Mouse (Mus musculus) hindbrain, embryonic 12.5 days (tissue): ENCODE measurements around the gene Ltbr. TPM values are rescaled to one million over a fixed set of nuclear protein-coding genes. Genes with fewer than 3 reads are reported as not detected.
"Not testable (repeated sequence)": the region's sequence is repeated elsewhere in the genome, so short reads cannot be mapped to it uniquely, and the experiment has no call there.

Experiments
- ATAC-seq: fragments of 200-750 bp; cut with Nextera tagmentation; 2 replicates; pipeline ENCODE4 v1.8.0; 2017; ENCODE audit warnings: moderate TSS enrichment; ENCODE audit not compliant: low FRiP score
- H3K27ac ChIP-seq: fragments of 300-500 bp; sonication (generic); 2 replicates; pipeline ENCODE4 v1.5.1; 2016; ENCODE audit warnings: mild to moderate bottlenecking
- H3K27me3 ChIP-seq: fragments of 300-500 bp; sonication (generic); 2 replicates; pipeline ENCODE4 v1.6.1; 2016; ENCODE audit warnings: mild to moderate bottlenecking
- H3K36me3 ChIP-seq: fragments of 300-500 bp; sonication (generic); 2 replicates; pipeline ENCODE4 v1.6.1; 2016; ENCODE audit warnings: mild to moderate bottlenecking
- H3K4me1 ChIP-seq: fragments of 300-500 bp; sonication (generic); 2 replicates; pipeline ENCODE4 v1.6.1; 2016
- H3K4me2 ChIP-seq: fragments of 300-500 bp; sonication (generic); replicated peaks from 2 replicates; pipeline ENCODE4 v1.6.1; 2016; ENCODE audit warnings: mild to moderate bottlenecking
- H3K4me3 ChIP-seq: fragments of 300-500 bp; sonication (generic); 2 replicates; pipeline ENCODE4 v1.5.1; 2016; ENCODE audit warnings: mild to moderate bottlenecking
- H3K9ac ChIP-seq: fragments of 300-500 bp; sonication (generic); 2 replicates; pipeline ENCODE4 v1.6.1; 2016; ENCODE audit warnings: mild to moderate bottlenecking, moderate library complexity
- H3K9me3 ChIP-seq: fragments of 300-500 bp; sonication (generic); replicated peaks from 2 replicates; pipeline ENCODE4 v1.6.1; 2016; ENCODE audit warnings: mild to moderate bottlenecking
- WGBS: fragments of 180-500 bp; shearing (Covaris S2); methylation state at CpG from one replicate; pipeline ENCODE4 v1.1.7; 2016; 5-methylcytosine and 5-hydroxymethylcytosine counted together
- polyA plus RNA-seq: library from polyadenylated mRNA; unstranded; fragments of >200 nt; fragmentation: Nextera tagmentation; extraction: Ambion mirVana; gene quantifications from 2 replicates; pipeline ENCODE4 v1.2.1, GENCODE M21; 2016

Ltbr gene
- polyA plus RNA-seq, 1 experiment from 2014 or later, result 19.6 TPM

DNA sequence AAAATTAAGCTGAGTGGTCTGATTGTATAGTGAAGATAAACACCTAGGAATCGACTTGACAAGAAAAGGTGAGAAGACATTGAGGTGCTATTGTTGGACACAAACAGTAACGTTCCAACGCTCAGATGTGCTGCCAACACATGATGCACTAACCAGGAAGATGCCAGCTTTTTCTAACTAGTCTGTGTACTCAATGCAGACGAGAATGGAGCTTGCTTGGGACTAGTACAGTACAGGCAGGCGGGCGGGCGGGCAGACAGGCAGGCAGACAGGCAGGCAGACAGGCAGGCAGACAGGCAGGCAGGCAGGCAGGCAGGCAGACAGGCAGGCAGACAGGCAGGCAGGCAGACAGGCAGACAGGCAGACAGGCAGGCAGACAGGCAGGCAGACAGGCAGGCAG, 9.3 kb downstream of the Ltbr start:
- H3K4me3 ChIP-seq, H3K4me2 ChIP-seq, H3K27me3 ChIP-seq, H3K9me3 ChIP-seq, H3K9ac ChIP-seq, ATAC-seq, H3K36me3 ChIP-seq, H3K4me1 ChIP-seq, H3K27ac ChIP-seq: not testable (repeated sequence)
- WGBS, result 90% methylated on average over 7 of the region's 7 CpGs

DNA sequence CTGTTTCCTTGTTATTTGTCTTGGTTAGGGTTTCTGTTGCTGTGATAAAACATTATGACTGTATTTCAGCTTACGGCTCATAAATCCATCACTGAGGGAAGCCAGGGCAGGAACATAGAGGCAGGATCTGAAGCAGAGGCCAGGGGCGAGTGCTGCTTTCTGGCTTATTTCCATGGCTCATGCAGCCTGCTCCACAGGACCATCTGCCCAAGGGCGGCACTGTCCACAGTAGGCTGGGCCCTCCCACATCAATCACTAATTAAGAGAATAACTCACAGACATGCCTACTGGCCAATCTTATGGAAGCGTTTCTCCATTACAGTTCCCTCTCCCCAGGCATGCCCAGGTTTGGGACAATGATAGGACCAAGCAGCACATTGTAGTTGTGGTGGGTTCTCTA, 10.4 kb downstream of the Ltbr start:
- no peaks in the 10 kb centered on the region for H3K9me3 ChIP-seq
- H3K27ac ChIP-seq, result no peak overlapping the region
- H3K4me2 ChIP-seq, result no peak overlapping the region
- no peak overlapping the region for H3K9ac ChIP-seq
- no peaks in the 10 kb centered on the region for H3K4me1 ChIP-seq
- H3K36me3 ChIP-seq, result peaks cover 10% of the 10 kb centered on the region; the same call in 1 of the 2 replicates
- no peak overlapping the region for H3K4me3 ChIP-seq
- no peak for ATAC-seq
- H3K27me3 ChIP-seq, result no peaks in the 10 kb centered on the region
- WGBS, result 74% methylated on average over 4 of the region's 4 CpGs

DNA sequence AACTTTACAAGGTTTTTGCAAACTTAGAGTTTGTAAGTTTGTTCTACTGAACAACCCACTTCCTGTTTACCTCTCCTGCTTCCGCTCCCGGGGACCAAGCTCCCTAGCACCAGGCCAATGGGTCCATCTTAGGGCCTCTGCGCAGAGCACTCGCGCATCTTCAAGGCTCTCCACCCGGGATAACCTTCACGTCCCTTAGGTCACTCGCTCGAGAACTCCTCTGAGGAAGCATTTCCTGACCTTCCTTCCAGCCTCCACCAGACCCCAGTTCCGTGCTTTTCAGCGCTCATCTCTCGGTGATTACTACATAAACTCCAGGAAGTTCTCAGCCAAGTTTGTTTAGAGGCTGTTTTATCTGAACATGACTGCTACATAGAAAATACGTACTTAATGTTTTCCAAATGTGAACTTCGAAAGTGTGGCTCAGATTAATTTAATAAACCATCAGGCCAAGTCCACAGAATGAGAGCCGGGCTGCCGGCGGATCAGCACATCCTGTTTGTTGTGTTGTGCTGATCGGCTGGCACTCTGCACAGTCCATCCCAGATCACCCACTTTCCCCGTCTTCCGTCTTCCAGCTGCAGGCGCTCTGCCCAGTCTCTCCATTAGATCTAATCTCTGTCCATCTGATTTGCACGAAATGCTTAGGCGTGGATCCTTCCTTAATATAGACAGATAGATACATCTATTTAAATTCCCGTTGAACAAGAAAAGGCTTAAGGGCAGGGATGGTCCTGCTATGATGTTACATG, 11.3 kb downstream of the Ltbr start:
- WGBS, result 91% methylated on average over 24 of the region's 24 CpGs
- H3K27ac ChIP-seq, result no peak overlapping the region
- no peaks in the 10 kb centered on the region for H3K27me3 ChIP-seq
- no peak overlapping the region for H3K9ac ChIP-seq
- H3K4me1 ChIP-seq, result no peaks in the 10 kb centered on the region
- no peak overlapping the region for H3K4me2 ChIP-seq
- no peaks in the 10 kb centered on the region for H3K9me3 ChIP-seq
- H3K36me3 ChIP-seq, result peaks cover 10% of the 10 kb centered on the region; the same call in 1 of the 2 replicates
- no peak for ATAC-seq
- H3K4me3 ChIP-seq, result no peak overlapping the region

DNA sequence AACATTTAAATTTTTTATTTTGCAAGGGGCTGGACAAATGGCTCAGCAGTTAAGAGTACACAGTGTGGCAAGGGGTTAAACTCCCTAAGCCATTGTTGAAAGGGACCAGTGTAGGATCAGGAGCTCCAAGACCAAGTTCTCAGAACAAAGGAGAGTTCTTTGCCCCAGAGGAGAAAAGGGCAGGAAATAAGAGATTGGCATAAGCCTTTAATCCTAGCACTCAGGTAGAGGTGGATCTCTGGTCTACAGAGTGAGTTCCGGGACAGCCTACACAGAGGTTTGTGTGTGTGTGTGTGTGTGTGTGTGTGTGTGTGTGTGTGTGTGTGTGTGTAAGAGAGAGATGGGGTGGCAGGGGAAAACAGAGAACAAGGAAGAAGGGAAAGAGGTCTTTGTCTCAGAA, 12.7 kb downstream of the Ltbr start:
- Histone ChIP-seq H3K9ac (no peak overlapping the region), H3K27ac (no peak overlapping the region), H3K27me3 (no peaks in the 10 kb centered on the region), H3K4me3 (no peak overlapping the region), H3K4me1 (no peaks in the 10 kb centered on the region), H3K4me2 (no peak overlapping the region), H3K36me3 (0 out of 2 replicates have a peak, but pooled peaks cover under 1% of the 10 kb centered on the region), H3K9me3 (no peaks in the 10 kb centered on the region)
- ATAC-seq, result no peak
- 79% methylated on average over 1 of the region's 1 CpGs for WGBS

DNA sequence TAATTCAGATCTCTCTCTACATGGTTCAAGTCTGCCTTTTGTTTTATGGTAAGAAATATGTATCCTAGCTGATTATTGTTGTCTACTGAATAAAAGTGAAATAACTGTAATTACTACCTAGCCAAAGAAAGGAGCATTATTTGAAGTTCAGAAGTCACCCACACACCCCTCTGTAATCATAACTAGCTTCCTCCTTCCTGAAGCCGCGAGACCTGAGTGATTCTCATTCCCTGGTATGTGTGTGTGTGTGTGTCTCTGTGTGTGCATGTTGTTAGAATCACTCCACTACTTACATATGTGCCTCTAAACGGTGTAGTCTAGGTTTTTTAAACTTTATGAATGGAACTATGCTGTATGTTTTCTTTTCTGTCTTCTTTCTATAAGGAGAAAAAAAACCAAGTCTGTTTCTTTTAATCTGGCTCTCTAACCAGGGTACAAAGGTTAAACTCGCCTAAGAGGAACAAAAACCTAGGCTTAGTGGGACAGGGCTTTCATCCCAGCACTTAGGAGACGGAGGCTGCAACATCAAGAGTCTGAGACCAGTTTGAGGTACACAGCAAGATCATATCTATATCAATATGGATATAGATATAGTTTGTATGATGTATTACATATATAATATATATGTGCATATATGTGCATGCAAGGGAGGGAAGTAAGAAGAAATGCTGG, 16.4 kb downstream of the Ltbr start:
- Histone ChIP-seq H3K4me1 (no peaks in the 10 kb centered on the region), H3K27me3 (no peaks in the 10 kb centered on the region), H3K4me2 (no peak overlapping the region), H3K9me3 (no peaks in the 10 kb centered on the region), H3K27ac (no peak overlapping the region), H3K4me3 (no peak overlapping the region), H3K36me3 (no peaks in the 10 kb centered on the region), H3K9ac (no peak overlapping the region)
- ATAC-seq, result no peak
- 81% methylated on average over 5 of the region's 5 CpGs for WGBS

DNA sequence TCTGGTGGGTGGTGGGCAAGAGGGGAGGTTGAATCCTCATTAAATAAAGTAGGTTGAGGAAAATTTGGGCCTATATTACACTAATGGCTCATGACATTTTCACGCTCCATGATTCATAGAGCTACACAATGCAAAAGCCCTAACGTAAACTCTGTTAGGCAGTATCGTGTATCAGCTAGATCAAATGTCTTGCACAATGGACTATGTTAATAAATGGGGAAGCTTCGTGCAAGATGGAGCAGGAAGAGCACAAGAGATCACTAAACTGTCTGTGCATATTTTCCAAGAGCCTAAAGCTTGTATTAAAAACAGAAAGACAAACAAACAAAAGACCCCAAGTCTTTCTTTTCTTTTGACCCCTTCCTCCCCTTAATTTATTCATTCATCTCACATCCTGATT, 19.6 kb downstream of the Ltbr start:
- H3K4me3 ChIP-seq, result no peak overlapping the region
- H3K9ac ChIP-seq, result no peak overlapping the region
- H3K9me3 ChIP-seq, result no peaks in the 10 kb centered on the region
- no peak overlapping the region for H3K27ac ChIP-seq
- H3K4me2 ChIP-seq, result no peak overlapping the region
- H3K36me3 ChIP-seq, result no peaks in the 10 kb centered on the region
- no peaks in the 10 kb centered on the region for H3K27me3 ChIP-seq
- no peaks in the 10 kb centered on the region for H3K4me1 ChIP-seq
- no peak for ATAC-seq
- 83% methylated on average over 4 of the region's 4 CpGs for WGBS

DNA sequence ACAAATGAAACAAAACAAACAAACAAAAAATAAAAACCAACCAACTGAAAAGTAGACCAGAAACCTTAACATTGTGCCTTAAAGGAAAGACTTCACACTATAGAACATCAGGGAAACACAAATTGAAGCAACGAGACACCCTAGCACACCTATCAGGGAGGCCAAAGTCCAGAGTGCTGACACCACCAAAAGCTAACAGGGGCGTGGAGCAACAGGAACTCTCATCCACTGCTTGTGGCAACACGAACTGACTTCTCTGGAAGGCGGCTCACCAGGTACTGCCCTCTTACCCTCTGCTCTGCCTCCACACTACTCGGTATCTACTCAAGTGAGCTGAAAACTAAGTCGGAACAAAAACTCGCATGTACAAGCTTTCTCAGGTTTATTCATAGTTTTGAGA, 21.4 kb downstream of the Ltbr start:
- Histone ChIP-seq H3K36me3 (no peaks in the 10 kb centered on the region), H3K27me3 (no peaks in the 10 kb centered on the region), H3K9ac (no peak overlapping the region), H3K4me2 (no peak overlapping the region), H3K4me1 (no peaks in the 10 kb centered on the region), H3K27ac (no peak overlapping the region), H3K9me3 (no peaks in the 10 kb centered on the region), H3K4me3 (no peak overlapping the region)
- 94% methylated on average over 7 of the region's 7 CpGs for WGBS
- ATAC-seq, result no peak

DNA sequence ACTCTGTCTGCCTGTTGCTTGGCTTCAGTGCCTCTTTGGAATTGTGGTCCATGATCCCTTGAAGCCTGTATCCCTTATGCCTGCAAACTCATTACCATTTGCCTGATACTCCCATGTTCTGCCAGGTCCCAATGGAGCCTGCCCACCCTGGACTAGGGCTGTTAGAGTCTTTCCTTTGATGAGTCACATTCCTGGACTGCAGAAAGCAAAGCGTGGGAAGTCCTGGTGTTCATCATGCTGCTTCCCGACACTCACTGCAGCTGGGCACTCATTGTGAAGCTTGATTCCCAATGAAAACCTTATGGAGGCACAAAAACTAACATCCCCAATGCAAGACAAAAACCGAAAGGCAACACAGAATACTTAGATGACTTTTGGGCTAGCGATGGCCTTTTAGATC, 22.4 kb downstream of the Ltbr start:
- Histone ChIP-seq H3K4me3 (no peak overlapping the region), H3K36me3 (no peaks in the 10 kb centered on the region), H3K9me3 (no peaks in the 10 kb centered on the region), H3K4me2 (no peak overlapping the region), H3K27me3 (0 out of 2 replicates have a peak, but pooled peaks cover 2% of the 10 kb centered on the region), H3K27ac (no peak overlapping the region), H3K4me1 (no peaks in the 10 kb centered on the region), H3K9ac (no peak overlapping the region)
- no peak for ATAC-seq
- WGBS, result 87% methylated on average over 4 of the region's 4 CpGs

DNA sequence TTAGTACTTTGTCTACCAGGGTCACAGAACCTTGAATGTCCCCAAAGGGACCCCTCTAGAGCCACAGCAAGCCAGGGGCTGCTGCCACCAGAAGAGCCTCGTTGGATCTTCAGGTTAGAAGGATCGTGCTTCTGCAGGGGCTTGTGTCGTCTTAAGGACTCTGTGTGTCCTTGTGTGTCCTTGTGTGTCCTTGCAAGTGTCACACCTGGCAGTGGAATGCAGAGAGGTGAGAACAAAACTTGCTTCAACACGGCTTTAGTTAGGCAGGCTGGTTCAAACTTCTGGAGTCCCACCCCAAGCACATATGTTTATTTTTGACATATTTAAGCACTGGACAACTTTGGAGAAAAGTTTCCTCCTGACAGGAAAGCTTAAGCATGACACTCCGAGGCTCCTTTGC, 25.0 kb downstream of the Ltbr start:
- Histone ChIP-seq H3K4me3 (no peak overlapping the region), H3K9ac (no peak overlapping the region), H3K27me3 (0 out of 2 replicates have a peak, but pooled peaks cover 5% of the 10 kb centered on the region), H3K36me3 (no peaks in the 10 kb centered on the region), H3K4me1 (no peaks in the 10 kb centered on the region), H3K4me2 (no peak overlapping the region), H3K9me3 (no peaks in the 10 kb centered on the region), H3K27ac (no peak overlapping the region)
- no peak for ATAC-seq
- 86% methylated on average over 5 of the region's 5 CpGs for WGBS

DNA sequence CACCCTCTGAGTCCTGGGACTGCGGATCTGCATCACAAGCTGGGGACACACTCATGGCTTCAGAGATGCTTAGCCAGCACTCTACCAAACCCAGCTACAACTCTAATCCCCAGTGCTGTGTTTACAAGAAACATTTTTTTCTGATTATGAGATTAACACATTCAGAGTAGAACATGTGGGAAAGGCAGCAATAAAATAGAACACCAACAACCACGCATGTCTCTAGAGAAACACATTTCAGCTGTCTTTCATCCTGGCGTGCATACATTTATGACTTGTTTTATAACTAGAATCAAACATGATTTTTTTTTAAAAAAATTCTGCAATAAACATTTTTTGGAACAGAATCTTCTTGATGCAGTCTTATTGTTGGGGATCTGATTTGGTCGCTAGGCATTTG, 26.7 kb downstream of the Ltbr start:
- Histone ChIP-seq H3K27ac (no peak overlapping the region), H3K9me3 (no peaks in the 10 kb centered on the region), H3K4me1 (no peaks in the 10 kb centered on the region), H3K4me3 (no peak overlapping the region), H3K27me3 (0 out of 2 replicates have a peak, but pooled peaks cover 5% of the 10 kb centered on the region), H3K36me3 (no peaks in the 10 kb centered on the region), H3K4me2 (no peak overlapping the region), H3K9ac (no peak overlapping the region)
- no peak for ATAC-seq
- 91% methylated on average over 4 of the region's 4 CpGs for WGBS

DNA sequence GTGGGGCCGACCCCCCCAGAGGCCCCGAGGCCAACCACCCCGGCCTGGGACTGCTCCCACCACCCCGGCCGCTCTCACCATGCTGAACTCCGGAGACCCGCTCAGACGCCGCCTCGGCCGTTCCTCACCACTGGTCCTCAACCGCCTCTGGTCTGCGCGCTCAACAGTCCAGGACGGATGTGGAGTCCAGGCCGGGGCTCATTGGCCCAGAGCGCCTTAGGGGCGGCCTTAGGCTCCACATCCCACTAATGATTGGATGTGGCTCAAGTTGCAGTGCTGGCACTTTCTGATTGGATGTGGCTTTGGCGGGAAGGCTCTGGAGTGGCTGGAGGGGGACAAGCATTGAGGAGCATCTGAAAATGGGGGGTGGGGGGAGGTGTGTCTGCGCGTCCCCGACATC, 27.8 kb downstream of the Ltbr start, which contains the start of gene Tuba3a:
TSS of gene Tuba3a (minus strand) at position 153 of the 400 bp plus-strand sequence.
- no peak for ATAC-seq
- H3K27me3 ChIP-seq, result 0 out of 2 replicates have a peak, but pooled peaks cover 5% of the 10 kb centered on the region
- WGBS, result 96% methylated on average over 22 of the region's 22 CpGs
- no peaks in the 10 kb centered on the region for H3K36me3 ChIP-seq
- H3K4me1 ChIP-seq, result no peaks in the 10 kb centered on the region
- H3K9ac ChIP-seq, result no peak within 1 kb of the TSS
- H3K4me2 ChIP-seq, result no peak within 1 kb of the TSS
- H3K4me3 ChIP-seq, result no peak within 1 kb of the TSS
- H3K27ac ChIP-seq, result no peak within 1 kb of the TSS
- H3K9me3 ChIP-seq, result no peaks in the 10 kb centered on the region

DNA sequence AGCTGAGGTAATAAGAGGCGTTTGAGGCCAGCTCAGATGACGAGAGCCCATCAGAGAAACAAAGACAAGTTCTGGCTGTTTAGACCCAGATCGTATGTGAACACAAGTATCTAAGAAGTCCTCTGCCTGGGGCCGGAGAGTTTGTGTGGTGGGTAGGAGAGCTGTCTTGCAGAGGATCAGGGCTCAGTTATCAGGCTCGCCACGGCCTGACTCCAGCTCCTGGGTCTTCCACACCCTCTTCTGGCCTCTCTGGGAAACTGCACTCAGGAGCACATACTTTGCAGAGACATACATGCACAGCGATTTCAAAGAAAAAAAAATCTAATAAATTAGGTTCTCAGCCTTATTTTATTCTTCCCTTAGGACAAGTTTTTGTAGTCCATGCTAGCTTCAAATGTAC, 28.9 kb downstream of the Ltbr start:
- H3K9ac ChIP-seq, result no peak overlapping the region
- H3K4me1 ChIP-seq, result no peaks in the 10 kb centered on the region
- no peak overlapping the region for H3K27ac ChIP-seq
- 92% methylated on average over 7 of the region's 7 CpGs for WGBS
- H3K4me2 ChIP-seq, result no peak overlapping the region
- no peak overlapping the region for H3K4me3 ChIP-seq
- 0 out of 2 replicates have a peak, but pooled peaks cover 5% of the 10 kb centered on the region for H3K27me3 ChIP-seq
- H3K36me3 ChIP-seq, result no peaks in the 10 kb centered on the region
- ATAC-seq, result no peak
- no peaks in the 10 kb centered on the region for H3K9me3 ChIP-seq

DNA sequence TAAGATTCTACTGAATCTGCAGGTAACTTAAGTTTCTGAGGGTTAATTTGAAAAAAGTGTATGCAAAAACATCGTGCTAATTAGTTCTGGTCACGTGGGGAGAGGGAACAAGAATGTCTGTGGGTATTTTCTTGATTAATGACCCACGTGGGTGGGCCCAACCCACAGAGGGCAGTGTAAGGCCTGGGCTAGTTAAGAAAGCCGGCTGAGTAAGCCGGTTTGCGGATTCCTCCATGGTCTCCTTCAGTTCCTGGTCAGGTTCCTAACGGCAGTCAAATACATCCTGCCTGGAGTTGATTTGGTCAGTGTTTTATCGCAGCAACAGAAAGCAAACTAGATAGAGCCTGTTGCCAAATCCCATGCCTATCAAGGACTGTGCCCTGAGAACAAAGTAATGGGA, 29.4 kb downstream of the Ltbr start:
- H3K4me1 ChIP-seq, result no peaks in the 10 kb centered on the region
- H3K9ac ChIP-seq, result no peak overlapping the region
- WGBS, result 58% methylated on average over 8 of the region's 8 CpGs
- H3K27me3 ChIP-seq, result 0 out of 2 replicates have a peak, but pooled peaks cover 5% of the 10 kb centered on the region
- no peak overlapping the region for H3K4me2 ChIP-seq
- no peaks in the 10 kb centered on the region for H3K9me3 ChIP-seq
- no peak for ATAC-seq
- H3K4me3 ChIP-seq, result no peak overlapping the region
- no peak overlapping the region for H3K27ac ChIP-seq
- H3K36me3 ChIP-seq, result no peaks in the 10 kb centered on the region
